Comparison of ENCODE assay signal across 20 mouse cellular contexts in genomic region chr3:130833082-130833481, GRCm38 (mm10).
A peak's percentile ranks its signal among the peaks of the same experiment; 100 is the strongest.
DNase-seq lines count a peak whose midpoint lies in the region; ATAC-seq lines count a peak whose summit lies in the region.
"Had no signal": no experiment of that assay in that cellular context is flagged by ENCODE, and none has a peak within 500 bp of the region (broad histone marks: within the 10 kb centered on the region; RNA-seq: fewer than 3 reads in every experiment).

No protein-coding gene starts in this region.

- no peaks in the 10 kb centered on the region for H3K9me3 ChIP-seq in lung, embryonic 16.5 days (ENCODE audit: control insufficient read depth, low read length)
- H3K9me3 ChIP-seq in forebrain, embryonic 16.5 days (ENCODE audit: control insufficient read depth, low read length), result no peaks in the 10 kb centered on the region
- H3K9me3 ChIP-seq: embryonic facial prominence, embryonic 10.5 days; limb, embryonic 15.5 days; megakaryocyte, embryonic 14.5 days; neural tube, embryonic 12.5 days had no signal

- no peak overlapping the region for H3K27ac ChIP-seq in lung, embryonic 16.5 days (ENCODE audit: low read length)
- H3K27ac ChIP-seq in forebrain, embryonic 16.5 days (ENCODE audit: low read length), result no peak overlapping the region
- H3K27ac ChIP-seq: embryonic facial prominence, embryonic 10.5 days; hindbrain, postnatal 0 days; limb, embryonic 15.5 days; neural tube, embryonic 12.5 days had no signal

- H3K9ac ChIP-seq in lung, embryonic 16.5 days (ENCODE audit: low read length), result no peak overlapping the region
- no peak overlapping the region for H3K9ac ChIP-seq in forebrain, embryonic 16.5 days (replicated peaks; ENCODE audit: low read depth, low read length)
- H3K9ac ChIP-seq: limb, embryonic 15.5 days; neural tube, embryonic 12.5 days had no signal

- H3K4me1 ChIP-seq in lung, embryonic 16.5 days (replicated peaks; ENCODE audit: control insufficient read depth, insufficient read depth, low read length), result no peaks in the 10 kb centered on the region
- peaks cover 2% of the 10 kb centered on the region; the same call in 1 of the 2 replicates for H3K4me1 ChIP-seq in forebrain, embryonic 16.5 days (replicated peaks; ENCODE audit: control insufficient read depth, insufficient read depth, low read length)
- H3K4me1 ChIP-seq: limb, embryonic 15.5 days; megakaryocyte, embryonic 14.5 days; neural tube, embryonic 12.5 days had no signal

- H3K27me3 ChIP-seq in lung, embryonic 16.5 days (ENCODE audit: control insufficient read depth, insufficient read depth, low read depth, low read length), result no peaks in the 10 kb centered on the region
- H3K27me3 ChIP-seq in forebrain, embryonic 16.5 days (replicated peaks; ENCODE audit: control insufficient read depth, insufficient read depth, low read length), result no peaks in the 10 kb centered on the region
- H3K27me3 ChIP-seq: limb, embryonic 15.5 days; neural tube, embryonic 12.5 days had no signal

- peak; percentile 6 for DNase-seq in kidney, adult 18-20 months
- DNase-seq in kidney, postnatal 10 days, result no peak
- DNase-seq in lung, adult 18-20 months, result no peak
- DNase-seq in kidney, postnatal 36 days, result peak; percentile 19 to 26
- peak; percentile 32 for DNase-seq in yolk sac, embryonic 10.5 days (ENCODE audit: low spot score)
- no peak for DNase-seq in urinary bladder, adult 2 months (ENCODE audit: low spot score)
- DNase-seq: cerebellum, postnatal 14 days; gastrocnemius, postnatal 36 days; heart, postnatal 36 days; right cerebral cortex, postnatal 25 days had no signal

- peak; percentile 7; the same call in 1 of the 2 replicates for ATAC-seq in lung, embryonic 16.5 days (ENCODE audit: low read depth)
- no peak for ATAC-seq in forebrain, embryonic 16.5 days
- ATAC-seq: activated CD4-positive, CD25-positive, alpha-beta regulatory T cell, adult 4 months; hindbrain, postnatal 0 days had no signal

- WGBS in lung, embryonic 16.5 days, result 34% methylated on average over 9 of the region's 9 CpGs
- 45% methylated on average over 9 of the region's 9 CpGs for WGBS in forebrain, embryonic 16.5 days

- H3K36me3 ChIP-seq in lung, embryonic 16.5 days (ENCODE audit: control insufficient read depth, insufficient read depth, low read length), result no peaks in the 10 kb centered on the region
- H3K36me3 ChIP-seq in forebrain, embryonic 16.5 days (ENCODE audit: control insufficient read depth, insufficient read depth), result no peaks in the 10 kb centered on the region
- H3K36me3 ChIP-seq: embryonic facial prominence, embryonic 10.5 days; limb, embryonic 15.5 days; neural tube, embryonic 12.5 days had no signal

- H3K4me2 ChIP-seq in lung, embryonic 16.5 days (ENCODE audit: low read depth, low read length), result peak overlapping the region; percentile 31; the same call in 1 of the 2 replicates
- no peak overlapping the region for H3K4me2 ChIP-seq in forebrain, embryonic 16.5 days (ENCODE audit: low read length)
- H3K4me2 ChIP-seq: heart, embryonic 11.5 days; limb, embryonic 15.5 days; neural tube, embryonic 12.5 days had no signal

- no peak overlapping the region for H3K4me3 ChIP-seq in lung, embryonic 16.5 days (ENCODE audit: low read length)
- H3K4me3 ChIP-seq in forebrain, embryonic 16.5 days (replicated peaks; ENCODE audit: low read length), result no peak overlapping the region
- H3K4me3 ChIP-seq: embryonic facial prominence, embryonic 10.5 days; erythroblast, embryonic 14.5 days; limb, embryonic 15.5 days; megakaryocyte, embryonic 14.5 days; neural tube, embryonic 12.5 days had no signal

Comparison
In these comparisons a context has a peak if more than half of its experiments do, and no peak if none do; other contexts are left out.
1. DNase-seq: peak in kidney, adult 18-20 months (single experiment), kidney, postnatal 36 days (2 of 2) and yolk sac, embryonic 10.5 days (single experiment); none in kidney, postnatal 10 days (single experiment), lung, adult 18-20 months (0 of 2) and urinary bladder, adult 2 months (single experiment).